Mouse (Mus musculus) C2C12 (cell line): Measurements from ENCODE around the gene Slc1a7.

Source experiments
- CEBPB ChIP-seq: IDR thresholded peaks from one replicate; pipeline ENCODE4 v1.6.1; 2011; ENCODE audit warnings: low read depth, mild to moderate bottlenecking, control low read depth, moderate library complexity
- CTCF ChIP-seq: IDR thresholded peaks from one replicate; pipeline ENCODE4 v1.5.1; 2011; ENCODE audit not compliant: control insufficient read depth, insufficient read depth, insufficient read length
- USF1 ChIP-seq: IDR thresholded peaks from one replicate; pipeline ENCODE4 v1.6.1; 2011; ENCODE audit warnings: low read depth, mild to moderate bottlenecking, control low read depth, moderate library complexity

- TF ChIP-seq CTCF (no peak), CEBPB (no peak), USF1 (no peak)
Observed at GRCm38 (mm10) chr4:107935254-107935653, 32.9 kb upstream of the Slc1a7 start.
